Mouse (Mus musculus): Measurements from ENCODE around the gene Fam221b. TPM values are rescaled to one million over a fixed set of nuclear protein-coding genes. Genes with fewer than 3 reads are reported as not detected.
A peak's percentile ranks its signal among the peaks of the same experiment; 100 is the strongest.

Fam221b gene
- total RNA-seq, 2 experiments from 2014 or later, result 0.17 to 0.18 TPM

GRCm38 (mm10) chr4:43669428-43669794 lies 466 bp upstream of the Fam221b start:
- intact Hi-C loops (cut with DNase I), result no loop called here
- peak; percentile 66 to 75 for DNase-seq

DNA sequence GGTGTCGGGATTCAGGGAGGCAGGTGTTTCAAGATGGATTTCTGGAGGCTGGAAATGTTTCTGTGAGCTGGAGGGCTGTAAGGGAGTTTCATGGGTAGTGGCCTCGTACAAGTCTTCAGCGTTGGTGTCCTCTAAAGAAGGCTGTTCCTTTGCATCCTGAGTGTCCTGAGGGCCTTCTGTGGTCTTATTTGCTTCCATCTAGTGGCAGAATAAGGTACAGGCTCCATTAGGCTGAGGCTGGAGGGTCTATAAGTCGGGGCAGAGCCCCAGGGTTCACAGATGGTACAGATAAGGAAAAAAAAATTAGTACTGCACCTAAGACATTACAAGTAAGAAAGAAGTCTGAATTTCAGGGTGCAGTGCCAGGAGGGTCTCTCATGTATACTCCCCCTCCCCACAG lies 2.5 kb downstream of the Fam221b start:
- no peak for DNase-seq
- intact Hi-C loops (cut with DNase I), result loop anchor here (2.0 kb wide), 1 partner anchor 34 kb away; no protein-coding TSS in a partner anchor

DNA sequence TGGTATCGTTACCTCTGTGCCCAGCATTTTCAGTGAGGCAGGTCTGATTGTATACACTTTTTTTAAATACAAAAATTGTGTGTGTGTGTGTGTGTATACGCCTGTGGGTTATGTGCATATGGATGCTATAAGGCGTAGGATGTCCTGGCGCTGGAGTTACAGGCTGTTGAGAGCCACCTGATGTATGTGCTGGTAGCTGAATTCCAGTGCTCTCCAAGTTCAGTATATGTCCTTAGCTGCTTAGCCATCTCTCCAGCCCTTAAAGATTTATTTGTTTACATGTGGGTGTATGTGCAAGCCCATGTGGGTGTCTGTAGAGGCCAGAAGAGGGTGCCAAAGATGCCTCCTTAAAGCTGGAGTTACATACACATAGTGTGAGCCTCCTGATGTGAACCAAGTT lies 11.8 kb downstream of the Fam221b start:
- no peak for DNase-seq
- intact Hi-C loops (cut with DNase I), result no loop called here

GRCm38 (mm10) chr4:43656339-43657109 lies 12.4 kb downstream of the Fam221b start, which contains the start of gene Hint2:
Gene Hint2, minus strand, starts transcription at chr4:43656466.
- peak; percentile 88 for DNase-seq
- intact Hi-C loops (cut with DNase I), result no loop called here

- DNase-seq, result no peak
- intact Hi-C loops (cut with DNase I), result no loop called here
Measured at GRCm38 (mm10) chr4:43655656-43656338, 13.1 kb downstream of the Fam221b start.

- intact Hi-C loops (cut with DNase I), result loop anchor here (2.0 kb wide), 1 partner anchor 17 kb away; no protein-coding TSS in a partner anchor
- no peak for DNase-seq
Measured at GRCm38 (mm10) chr4:43653161-43654015, 15.6 kb downstream of the Fam221b start, which contains the start of gene Spag8. Gene Spag8, minus strand, starts transcription at chr4:43653594.

GRCm38 (mm10) chr4:43652726-43653125 lies 16.2 kb downstream of the Fam221b start:
- intact Hi-C loops (cut with DNase I), result loop anchor here (2.0 kb wide), 1 partner anchor 16 kb away; no protein-coding TSS in a partner anchor
- no peak for DNase-seq

GRCm38 (mm10) chr4:43649783-43650182 lies 19.2 kb downstream of the Fam221b start:
- intact Hi-C loops (cut with DNase I), result no loop called here
- no peak for DNase-seq

DNA sequence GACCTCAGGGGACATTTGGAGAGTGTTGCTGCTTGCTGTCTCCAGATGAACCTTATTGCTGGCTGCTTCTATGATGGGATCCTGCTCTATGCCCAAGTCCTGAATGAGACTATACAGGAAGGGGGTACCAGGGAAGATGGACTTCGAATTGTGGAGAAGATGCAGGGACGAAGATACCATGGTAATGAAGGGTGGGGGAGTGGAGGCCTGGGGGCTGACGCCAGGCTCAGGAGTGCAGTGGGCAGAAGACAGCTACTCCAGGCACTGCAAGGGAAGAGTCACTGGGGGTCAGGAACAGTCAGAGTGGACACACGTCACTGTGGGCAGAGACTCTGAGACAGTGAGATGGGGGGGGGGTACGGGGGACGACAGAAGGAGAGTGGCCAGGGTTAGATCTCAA lies 28.5 kb downstream of the Fam221b start:
- intact Hi-C loops (cut with DNase I), result no loop called here
- peak in 1 of 2 experiments; percentile 5 for DNase-seq

DNA sequence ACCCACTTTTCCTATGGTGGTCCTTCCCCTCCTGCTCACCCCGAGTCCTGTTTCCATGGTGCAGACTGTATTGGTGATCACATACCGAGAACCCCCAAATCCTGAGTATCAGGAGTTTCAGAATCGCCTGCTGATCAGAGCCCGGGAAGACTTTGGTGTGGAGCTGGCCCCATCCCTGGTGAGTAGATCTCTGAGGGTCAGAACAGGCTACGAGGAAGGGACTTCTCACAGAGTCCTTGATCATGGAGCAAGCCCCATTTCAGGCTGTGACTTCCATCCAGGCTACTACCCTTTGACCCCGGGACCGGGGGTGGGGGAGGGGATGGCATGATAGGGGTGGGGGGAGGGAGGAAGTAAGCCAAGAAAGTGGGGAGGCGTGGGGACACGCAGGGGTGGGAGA lies 28.9 kb downstream of the Fam221b start:
- intact Hi-C loops (cut with DNase I), result no loop called here
- DNase-seq, result no peak

DNA sequence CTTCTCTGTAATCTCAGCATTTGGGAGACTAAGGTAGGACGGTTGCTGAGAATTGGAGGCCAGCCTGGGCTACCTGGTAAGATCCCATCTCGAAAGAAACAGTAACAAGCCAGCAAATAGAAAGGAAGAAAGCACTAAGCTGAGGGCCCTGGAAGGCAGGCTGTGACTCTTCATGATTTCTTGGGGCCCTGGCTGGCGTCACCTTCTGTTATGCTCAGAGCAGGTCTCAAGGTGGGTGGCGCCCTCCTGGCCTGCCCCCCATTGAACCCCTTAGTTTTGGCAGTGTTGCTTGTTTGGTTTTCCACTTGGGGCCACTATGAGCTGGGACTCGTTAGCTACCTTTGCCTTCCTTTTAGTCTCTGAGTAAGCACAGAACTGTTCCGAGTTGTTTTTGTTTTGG lies 32.2 kb downstream of the Fam221b start:
- intact Hi-C loops (cut with DNase I), result loop anchor here (2.0 to 10.0 kb wide), 2 partner anchors 16 to 228 kb away; partner anchors contain the start of gene Spag8
- peak in 1 of 2 experiments; percentile 6 for DNase-seq

- DNase-seq, result peak in 1 of 2 experiments; percentile 5
- intact Hi-C loops (cut with DNase I), result loop anchor here (10.0 kb wide), 1 partner anchor 230 kb away; no protein-coding TSS in a partner anchor
Measured at GRCm38 (mm10) chr4:43634621-43635374, 34.1 kb downstream of the Fam221b start.

GRCm38 (mm10) chr4:43633736-43634135 lies 35.2 kb downstream of the Fam221b start:
- intact Hi-C loops (cut with DNase I), result loop anchor here (2.0 to 10.0 kb wide), 2 partner anchors 33 to 231 kb away; no protein-coding TSS in a partner anchor
- DNase-seq, result no peak

DNA sequence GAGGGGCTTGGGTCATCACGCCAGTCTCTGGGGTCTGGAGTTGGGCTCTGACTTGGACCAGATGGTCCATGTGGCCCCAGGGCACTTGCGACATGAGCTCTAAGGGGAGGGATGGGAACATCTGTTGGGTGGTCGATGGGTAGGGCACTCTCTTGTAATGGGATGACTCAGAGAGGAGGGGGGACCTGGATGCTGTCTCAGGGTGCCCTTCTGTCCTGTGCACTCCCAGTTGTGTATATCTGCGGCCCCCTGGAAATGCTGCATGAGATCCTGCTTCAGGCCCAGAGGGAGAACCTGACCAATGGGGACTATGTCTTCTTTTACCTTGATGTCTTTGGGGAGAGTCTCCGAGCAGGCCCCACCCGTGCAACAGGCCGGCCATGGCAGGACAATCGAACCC lies 35.6 kb downstream of the Fam221b start:
- DNase-seq, result peak in 1 of 2 experiments; percentile 8
- intact Hi-C loops (cut with DNase I), result loop anchor here (2.0 to 10.0 kb wide), 2 partner anchors 34 to 232 kb away; no protein-coding TSS in a partner anchor

DNA sequence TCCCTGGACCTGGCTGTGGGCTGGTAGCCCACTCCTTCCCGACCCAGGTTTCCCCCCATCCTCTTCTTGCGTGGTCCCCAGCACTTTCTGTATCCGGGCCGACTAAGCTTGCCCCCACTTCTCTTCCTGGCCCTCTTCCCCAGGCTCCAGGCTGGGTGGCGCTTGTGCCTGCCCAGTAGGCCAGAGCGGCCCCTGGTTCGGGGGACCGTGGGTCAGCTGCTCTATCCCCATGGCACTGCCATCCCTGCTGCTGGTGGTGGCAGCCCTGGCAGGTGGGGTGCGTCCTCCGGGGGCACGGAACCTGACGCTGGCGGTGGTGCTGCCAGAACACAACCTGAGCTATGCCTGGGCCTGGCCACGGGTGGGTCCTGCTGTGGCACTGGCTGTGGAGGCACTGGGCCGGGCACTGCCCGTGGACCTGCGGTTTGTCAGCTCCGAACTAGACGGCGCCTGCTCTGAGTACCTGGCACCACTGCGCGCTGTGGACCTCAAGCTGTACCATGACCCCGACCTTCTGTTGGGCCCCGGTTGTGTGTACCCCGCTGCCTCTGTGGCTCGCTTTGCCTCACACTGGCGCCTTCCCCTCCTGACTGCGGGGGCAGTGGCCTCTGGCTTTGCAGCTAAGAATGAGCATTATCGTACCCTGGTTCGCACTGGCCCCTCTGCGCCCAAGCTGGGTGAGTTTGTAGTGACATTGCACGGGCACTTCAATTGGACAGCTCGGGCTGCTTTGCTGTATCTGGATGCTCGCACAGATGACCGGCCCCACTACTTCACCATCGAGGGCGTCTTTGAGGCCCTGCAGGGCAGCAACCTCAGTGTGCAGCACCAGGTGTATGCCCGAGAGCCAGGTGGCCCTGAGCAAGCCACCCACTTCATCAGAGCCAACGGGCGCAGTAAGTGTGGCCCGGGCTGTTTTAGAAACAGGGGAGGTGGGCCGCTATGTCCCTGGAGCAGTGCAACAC lies 36.7 kb downstream of the Fam221b start:
- intact Hi-C loops (cut with DNase I), result loop anchor here (2.0 to 10.0 kb wide), 2 partner anchors 35 to 233 kb away; no protein-coding TSS in a partner anchor
- peak in 1 of 2 experiments; percentile 21 for DNase-seq

DNA sequence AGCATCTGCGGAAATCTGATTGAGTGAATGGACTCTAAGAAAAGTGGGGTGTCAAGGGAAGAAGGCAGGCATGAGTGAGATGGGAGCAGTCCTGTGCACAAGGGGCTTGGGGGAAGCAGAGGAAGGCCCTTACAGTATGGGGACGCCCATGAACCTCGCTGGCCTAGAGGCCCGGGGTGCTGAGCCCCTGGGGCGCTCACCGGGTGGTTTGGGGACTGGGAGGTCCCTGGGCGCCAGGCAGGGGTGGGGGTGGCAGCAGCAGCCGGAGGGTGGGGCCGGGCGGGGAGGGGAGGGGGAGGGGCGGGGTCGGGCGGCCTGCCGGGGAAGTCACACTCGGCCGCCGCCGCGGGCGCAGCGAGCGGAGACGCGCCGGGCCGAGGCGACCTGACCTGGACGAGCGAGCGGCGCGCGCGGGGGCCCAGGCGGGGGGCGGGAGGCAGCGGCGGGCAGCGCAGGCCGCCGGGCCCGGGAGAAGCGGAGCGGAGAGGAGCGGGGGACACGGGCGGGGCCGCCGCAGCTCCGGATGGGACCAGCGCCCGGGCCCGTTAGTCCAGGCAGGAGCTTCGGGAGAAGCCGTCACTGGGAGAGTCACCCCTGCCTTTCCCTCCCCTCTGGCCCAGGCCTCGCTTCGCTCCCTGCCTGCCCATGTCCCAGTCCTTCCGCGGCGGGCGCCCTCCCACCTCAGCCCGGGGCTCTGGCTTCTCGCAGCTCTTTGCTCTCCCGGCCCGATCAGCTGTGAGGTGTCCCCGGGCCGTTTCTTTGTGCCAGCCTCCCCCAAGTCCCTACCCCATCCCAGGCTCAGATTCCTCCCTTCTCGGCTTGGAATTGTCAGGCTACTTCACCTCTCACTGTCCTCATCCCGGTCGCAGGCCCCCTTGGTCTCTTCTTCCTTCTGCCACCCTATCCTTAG lies 37.6 kb downstream of the Fam221b start, which contains the start of gene Npr2:
Gene Npr2, plus strand, starts transcription at position 890 of the 910 bp plus-strand sequence.
- DNase-seq, result peak; percentile 45 to 62
- intact Hi-C loops (cut with DNase I), result loop anchor here (10.0 kb wide), 1 partner anchor 234 kb away; no protein-coding TSS in a partner anchor

DNA sequence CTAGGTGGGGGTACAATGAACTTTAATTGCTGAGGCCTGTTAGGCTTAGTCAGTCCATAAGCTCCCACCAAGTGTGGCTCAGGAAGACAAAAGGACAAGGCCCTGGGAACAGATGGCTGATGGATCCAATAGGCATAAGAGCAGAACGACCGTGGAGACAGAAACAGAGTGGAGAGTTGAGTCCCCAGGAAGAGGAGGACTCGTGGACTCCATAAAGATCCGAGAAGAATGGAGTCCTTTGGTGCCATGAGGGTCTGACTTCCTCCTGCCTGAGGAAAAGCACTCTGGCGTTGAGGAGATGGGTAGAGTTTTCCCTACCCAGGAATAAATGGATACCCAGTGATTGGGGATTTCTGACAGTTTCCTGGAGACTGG lies 38.3 kb downstream of the Fam221b start:
- intact Hi-C loops (cut with DNase I), result loop anchor here (1.0 to 10.0 kb wide), 2 partner anchors 82 to 234 kb away; no protein-coding TSS in a partner anchor
- peak in 1 of 2 experiments; percentile 26 for DNase-seq
